ENCODE assay signal across 9 mouse cellular contexts in genomic region chr12:52918939-52919338, GRCm38 (mm10).
A peak's percentile ranks its signal among the peaks of the same experiment; 100 is the strongest.
DNase-seq lines count a peak whose midpoint lies in the region; ATAC-seq and TF ChIP-seq lines count a peak whose summit lies in the region.
"Had no signal": no experiment of that assay in that cellular context is flagged by ENCODE, and none has a peak within 500 bp of the region (broad histone marks: within the 10 kb centered on the region; RNA-seq: fewer than 3 reads in every experiment).

No protein-coding gene starts in this region.

- TF ChIP-seq CTCF in ES-Bruce4 (IDR thresholded peaks at IDR 0.05; ENCODE audit: low read depth, low read length) = peak; percentile 82

- no peak for TF ChIP-seq POLR2A in ES-Bruce4 (IDR thresholded peaks at IDR 0.05; ENCODE audit: insufficient read depth, low read length)

- ATAC-seq in hindbrain, embryonic 14.5 days (ENCODE audit: low FRiP score) = no peak
- no peak for ATAC-seq in hindbrain, embryonic 13.5 days (ENCODE audit: low FRiP score)
- ATAC-seq in embryonic facial prominence, embryonic 11.5 days (replicated peaks; ENCODE audit: insufficient number of reproducible peaks, low FRiP score, low TSS enrichment, low read depth) = no peak

- TF ChIP-seq EP300 in ES-Bruce4 (IDR thresholded peaks at IDR 0.05; ENCODE audit: insufficient read depth, low read depth, low read length) = no peak

- H3K4me2 ChIP-seq in hindbrain, embryonic 14.5 days (replicated peaks) = no peak overlapping the region
- H3K4me2 ChIP-seq in hindbrain, embryonic 13.5 days = no peak overlapping the region
- no peak overlapping the region for H3K4me2 ChIP-seq in embryonic facial prominence, embryonic 11.5 days (ENCODE audit: low read depth, low read length)
- H3K4me2 ChIP-seq: limb, embryonic 12.5 days had no signal

- H3K27ac ChIP-seq in hindbrain, embryonic 14.5 days = no peak overlapping the region
- no peak overlapping the region for H3K27ac ChIP-seq in hindbrain, embryonic 13.5 days
- no peak overlapping the region for H3K27ac ChIP-seq in ES-Bruce4 (ENCODE audit: insufficient read depth, low read length)
- no peak overlapping the region for H3K27ac ChIP-seq in embryonic facial prominence, embryonic 11.5 days (replicated peaks; ENCODE audit: low read depth, low read length)
- H3K27ac ChIP-seq: limb, embryonic 12.5 days had no signal

- H3K4me1 ChIP-seq in hindbrain, embryonic 14.5 days (replicated peaks; ENCODE audit: control insufficient read depth, insufficient read depth, low read length) = no peaks in the 10 kb centered on the region
- peaks cover 34% of the 10 kb centered on the region for H3K4me1 ChIP-seq in hindbrain, embryonic 13.5 days (replicated peaks)
- H3K4me1 ChIP-seq in ES-Bruce4 (ENCODE audit: control insufficient read depth, insufficient read depth, low read length) = no peaks in the 10 kb centered on the region
- no peaks in the 10 kb centered on the region for H3K4me1 ChIP-seq in embryonic facial prominence, embryonic 11.5 days (ENCODE audit: control insufficient read depth, insufficient read depth, low read length)

- H3K4me3 ChIP-seq in hindbrain, embryonic 14.5 days (replicated peaks; ENCODE audit: low read length) = no peak overlapping the region
- H3K4me3 ChIP-seq in hindbrain, embryonic 13.5 days = no peak overlapping the region
- no peak overlapping the region for H3K4me3 ChIP-seq in ES-Bruce4 (ENCODE audit: low read depth, low read length)
- no peak overlapping the region for H3K4me3 ChIP-seq in embryonic facial prominence, embryonic 11.5 days (ENCODE audit: low read depth, low read length)
- H3K4me3 ChIP-seq: limb, embryonic 12.5 days had no signal

- no peaks in the 10 kb centered on the region for H3K9me3 ChIP-seq in hindbrain, embryonic 14.5 days (ENCODE audit: control insufficient read depth, low read length)
- H3K9me3 ChIP-seq in hindbrain, embryonic 13.5 days = no peaks in the 10 kb centered on the region
- H3K9me3 ChIP-seq in ES-Bruce4 (replicated peaks; ENCODE audit: control insufficient read depth, insufficient read depth, low read length, poor library complexity, severe bottlenecking) = no peaks in the 10 kb centered on the region
- no peaks in the 10 kb centered on the region for H3K9me3 ChIP-seq in embryonic facial prominence, embryonic 11.5 days (replicated peaks; ENCODE audit: control insufficient read depth, low read length)
- H3K9me3 ChIP-seq: limb, embryonic 12.5 days had no signal

- 21% methylated on average over 11 of the region's 11 CpGs for WGBS in hindbrain, embryonic 14.5 days
- WGBS in hindbrain, embryonic 13.5 days = 24% methylated on average over 11 of the region's 11 CpGs
- 24% methylated on average over 11 of the region's 11 CpGs for WGBS in embryonic facial prominence, embryonic 11.5 days

- H3K9ac ChIP-seq in hindbrain, embryonic 14.5 days = no peak overlapping the region
- H3K9ac ChIP-seq in hindbrain, embryonic 13.5 days = no peak overlapping the region
- H3K9ac ChIP-seq in ES-Bruce4 (ENCODE audit: low read depth, poor library complexity, severe bottlenecking) = no peak overlapping the region
- no peak overlapping the region for H3K9ac ChIP-seq in embryonic facial prominence, embryonic 11.5 days (replicated peaks; ENCODE audit: low read length)
- H3K9ac ChIP-seq: limb, embryonic 12.5 days had no signal

- no peaks in the 10 kb centered on the region for H3K27me3 ChIP-seq in hindbrain, embryonic 14.5 days (ENCODE audit: control insufficient read depth, insufficient read depth, low read length)
- H3K27me3 ChIP-seq in hindbrain, embryonic 13.5 days = no peaks in the 10 kb centered on the region
- no peaks in the 10 kb centered on the region for H3K27me3 ChIP-seq in ES-Bruce4 (ENCODE audit: control insufficient read depth, insufficient read depth, low read length, poor library complexity, severe bottlenecking)
- H3K27me3 ChIP-seq in embryonic facial prominence, embryonic 11.5 days (ENCODE audit: control insufficient read depth, insufficient read depth, low read length) = no peaks in the 10 kb centered on the region
- H3K27me3 ChIP-seq: limb, embryonic 12.5 days had no signal

- DNase-seq in hindbrain, embryonic 14.5 days (ENCODE audit: low spot score) = peak; percentile 73
- DNase-seq in 3T3-L1 (ENCODE audit: low read depth, low spot score) = peak; percentile 75
- DNase-seq in embryonic facial prominence, embryonic 11.5 days (ENCODE audit: low spot score) = peak; percentile 73
- DNase-seq in mesoderm, embryonic 11.5 days (ENCODE audit: low read depth, low spot score) = peak; percentile 66
- no peak for DNase-seq in testis, postnatal 14 days (ENCODE audit: low spot score)
- no peak for DNase-seq in spleen, adult 12 weeks (ENCODE audit: low spot score)

- H3K36me3 ChIP-seq in hindbrain, embryonic 14.5 days (replicated peaks; ENCODE audit: control insufficient read depth, insufficient read depth) = no peaks in the 10 kb centered on the region
- H3K36me3 ChIP-seq in hindbrain, embryonic 13.5 days = no peaks in the 10 kb centered on the region
- no peaks in the 10 kb centered on the region for H3K36me3 ChIP-seq in ES-Bruce4 (ENCODE audit: control insufficient read depth, insufficient read depth, low read length, poor library complexity, severe bottlenecking)
- no peaks in the 10 kb centered on the region for H3K36me3 ChIP-seq in embryonic facial prominence, embryonic 11.5 days (replicated peaks; ENCODE audit: control insufficient read depth, insufficient read depth, low read depth, low read length)
- H3K36me3 ChIP-seq: limb, embryonic 12.5 days had no signal

Comparison
In these comparisons a context has a peak if more than half of its experiments do, and no peak if none do; other contexts are left out.
1. DNase-seq: peak in hindbrain, embryonic 14.5 days (single experiment), 3T3-L1 (single experiment), embryonic facial prominence, embryonic 11.5 days (single experiment) and mesoderm, embryonic 11.5 days (single experiment); none in testis, postnatal 14 days (single experiment) and spleen, adult 12 weeks (single experiment).